Mouse (Mus musculus) forebrain, embryonic 16.5 days (tissue): ENCODE measurements around the gene Nrgn. TPM values are rescaled to one million over a fixed set of nuclear protein-coding genes. Genes with fewer than 3 reads are reported as not detected.

Source experiments
- ATAC-seq: fragments of 200-750 bp; cut with Nextera tagmentation; 2 replicates; pipeline ENCODE4 v1.8.0; 2017; ENCODE audit warnings: mild to moderate bottlenecking, moderate library complexity
- H3K27ac ChIP-seq: fragments of 300-500 bp; sonication (generic); 2 replicates; pipeline ENCODE4 v1.5.1; 2014; ENCODE audit warnings: low read length, control low read depth
- H3K27me3 ChIP-seq: fragments of 300-500 bp; sonication (generic); replicated peaks from 2 replicates; pipeline ENCODE4 v1.6.1; 2014; ENCODE audit warnings: low read length; ENCODE audit not compliant: control insufficient read depth, insufficient read depth
- H3K36me3 ChIP-seq: fragments of 300-500 bp; sonication (generic); 2 replicates; pipeline ENCODE4 v1.6.1; 2014; ENCODE audit not compliant: control insufficient read depth, insufficient read depth
- H3K4me1 ChIP-seq: fragments of 300-500 bp; sonication (generic); replicated peaks from 2 replicates; pipeline ENCODE4 v1.6.1; 2014; ENCODE audit warnings: low read length; ENCODE audit not compliant: control insufficient read depth, insufficient read depth
- H3K4me2 ChIP-seq: fragments of 300-500 bp; sonication (generic); 2 replicates; pipeline ENCODE4 v1.6.1; 2014; ENCODE audit warnings: mild to moderate bottlenecking, low read length, control low read depth
- H3K4me3 ChIP-seq: fragments of 300-500 bp; sonication (generic); replicated peaks from 2 replicates; pipeline ENCODE4 v1.5.1; 2014; ENCODE audit warnings: mild to moderate bottlenecking, low read length, control low read depth
- H3K9ac ChIP-seq: fragments of 300-500 bp; sonication (generic); replicated peaks from 2 replicates; pipeline ENCODE4 v1.6.1; 2014; ENCODE audit warnings: low read depth, low read length, control low read depth
- H3K9me3 ChIP-seq: fragments of 300-500 bp; sonication (generic); 2 replicates; pipeline ENCODE4 v1.6.1; 2016; ENCODE audit warnings: low read length; ENCODE audit not compliant: control insufficient read depth
- WGBS: fragments of 180-500 bp; shearing (Covaris S2); extraction: QIAGEN DNeasy Blood & Tissue Kit; methylation state at CpG from one replicate; pipeline ENCODE4 v1.1.7; 2014; 5-methylcytosine and 5-hydroxymethylcytosine counted together
- polyA plus RNA-seq: library from polyadenylated mRNA; unstranded; fragments of >200 nt; fragmentation: Nextera tagmentation; extraction: Ambion mirVana; gene quantifications from 2 replicates; pipeline ENCODE4 v1.2.1, GENCODE M21; 2015

Nrgn gene
- polyA plus RNA-seq, 1 experiment from 2014 or later, result 25.9 TPM

DNA sequence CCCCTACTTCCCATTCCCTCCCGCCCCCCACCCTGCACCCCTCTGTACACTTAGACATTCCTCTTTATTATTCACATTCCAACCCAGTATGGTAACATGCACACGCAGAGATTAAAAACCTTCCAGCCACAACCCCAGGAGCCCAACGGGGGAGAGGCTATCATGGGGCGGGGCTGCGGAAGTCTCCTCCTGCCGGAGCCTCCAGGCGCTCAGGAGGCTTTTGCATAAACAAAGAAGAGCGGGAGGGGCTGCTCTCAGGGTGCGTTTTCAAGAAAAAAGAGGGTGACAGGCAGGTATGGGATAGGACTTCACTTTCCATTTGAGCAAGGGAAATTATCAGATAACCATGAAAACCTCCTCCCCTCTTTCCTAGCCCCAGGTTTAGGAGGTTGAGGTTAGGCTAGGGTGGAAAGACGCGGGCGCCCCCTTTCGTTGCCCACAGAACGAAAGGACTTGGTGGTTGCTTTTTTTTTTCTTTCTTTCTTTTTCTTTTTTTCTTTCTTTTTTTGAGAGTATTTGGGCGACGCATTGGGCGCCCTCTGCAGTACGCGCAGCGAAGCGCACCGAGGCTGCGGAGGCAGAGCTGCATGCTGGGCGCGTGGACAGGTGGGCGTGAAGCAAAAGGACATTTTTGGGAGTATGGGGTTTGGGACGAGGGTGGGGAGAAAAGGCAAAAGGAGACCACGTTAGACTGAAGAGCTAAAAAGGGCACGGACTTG lies 8.1 kb downstream of the Nrgn start:
- no peaks in the 10 kb centered on the region for H3K36me3 ChIP-seq
- H3K4me1 ChIP-seq, result peaks cover 10% of the 10 kb centered on the region
- WGBS, result under 1% methylated on average over 29 of the region's 29 CpGs
- H3K4me2 ChIP-seq, result peak overlapping the region; percentile 48
- peak overlapping the region; percentile 30 for H3K4me3 ChIP-seq
- H3K27ac ChIP-seq, result no peak overlapping the region
- H3K9me3 ChIP-seq, result no peaks in the 10 kb centered on the region
- peak; percentile 47 for ATAC-seq
- H3K27me3 ChIP-seq, result peaks cover 16% of the 10 kb centered on the region
- H3K9ac ChIP-seq, result peak overlapping the region; percentile 27; the same call in 1 of the 2 replicates

DNA sequence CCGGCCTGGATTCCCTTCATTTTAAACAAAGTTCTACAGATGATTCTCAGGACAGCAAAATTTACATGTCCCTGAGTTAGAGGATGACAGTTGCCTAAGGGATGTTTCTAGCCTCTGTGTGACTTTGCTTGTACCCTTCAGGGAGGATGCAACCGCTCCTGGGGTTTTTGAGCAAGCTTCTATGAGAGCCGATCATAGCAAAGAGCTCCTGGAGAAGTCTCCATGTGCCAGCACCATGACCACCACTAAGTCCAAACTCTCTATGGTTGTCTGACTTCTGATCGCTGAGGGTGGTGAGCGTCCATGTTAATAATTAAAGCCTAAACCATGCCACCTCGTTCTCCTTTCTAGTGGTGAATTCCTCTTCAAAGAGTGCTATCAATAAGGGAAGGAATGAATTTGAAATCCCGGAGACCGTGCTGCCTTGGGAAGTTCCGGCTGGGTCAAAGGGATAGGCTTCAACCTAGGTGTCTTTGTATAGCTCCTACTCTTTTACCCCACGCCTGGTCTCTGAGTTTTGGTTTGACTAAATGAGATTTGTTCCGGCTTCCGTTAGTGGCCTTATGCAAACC lies 8.7 kb downstream of the Nrgn start:
- Histone ChIP-seq H3K27ac (no peak overlapping the region), H3K4me1 (peaks cover 10% of the 10 kb centered on the region), H3K9ac (no peak overlapping the region), H3K27me3 (peaks cover 16% of the 10 kb centered on the region; the same call in 1 of the 2 replicates), H3K4me2 (peak overlapping the region; percentile 48), H3K36me3 (no peaks in the 10 kb centered on the region), H3K9me3 (no peaks in the 10 kb centered on the region), H3K4me3 (peak overlapping the region; percentile 30)
- WGBS, result 40% methylated on average over 12 of the region's 12 CpGs
- no peak for ATAC-seq

DNA sequence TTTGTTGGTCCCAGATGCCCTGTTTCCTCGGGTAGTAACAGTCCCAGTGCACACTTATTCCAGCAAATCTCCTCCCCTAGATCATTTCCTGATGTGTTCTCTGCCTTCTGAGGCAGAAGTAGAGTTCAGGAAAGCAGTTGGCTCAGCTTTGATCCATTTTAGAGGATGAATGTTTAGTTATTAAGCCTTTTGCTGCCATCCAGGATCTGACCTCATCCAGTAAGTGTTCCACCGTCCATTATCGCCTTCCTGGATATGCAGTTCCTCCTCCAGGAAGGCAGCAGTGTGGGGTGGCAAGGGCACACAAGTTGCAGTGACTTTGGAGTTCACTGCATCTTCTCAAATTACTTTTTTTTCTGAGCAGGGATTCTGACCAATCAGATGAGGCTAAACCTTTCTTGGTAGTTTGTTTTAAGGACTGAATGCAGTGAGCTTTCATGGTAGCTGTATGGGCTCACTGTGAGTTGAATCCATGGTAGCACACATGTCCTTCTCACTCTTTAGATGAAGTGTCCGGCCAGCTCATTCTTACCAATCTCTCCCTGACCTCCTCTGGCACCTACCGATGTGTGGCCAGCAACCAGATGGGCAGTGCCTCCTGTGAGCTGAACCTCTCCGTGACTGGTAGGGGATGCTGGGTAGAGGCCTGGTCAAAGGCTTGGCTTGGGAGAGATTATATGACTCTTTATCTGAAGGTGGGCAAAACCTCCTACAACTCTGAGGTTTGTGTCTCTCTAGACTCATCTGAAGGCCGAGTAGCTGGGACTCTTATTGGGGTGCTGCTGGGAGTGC lies 10.7 kb downstream of the Nrgn start:
- WGBS, result 74% methylated on average over 7 of the region's 7 CpGs

DNA sequence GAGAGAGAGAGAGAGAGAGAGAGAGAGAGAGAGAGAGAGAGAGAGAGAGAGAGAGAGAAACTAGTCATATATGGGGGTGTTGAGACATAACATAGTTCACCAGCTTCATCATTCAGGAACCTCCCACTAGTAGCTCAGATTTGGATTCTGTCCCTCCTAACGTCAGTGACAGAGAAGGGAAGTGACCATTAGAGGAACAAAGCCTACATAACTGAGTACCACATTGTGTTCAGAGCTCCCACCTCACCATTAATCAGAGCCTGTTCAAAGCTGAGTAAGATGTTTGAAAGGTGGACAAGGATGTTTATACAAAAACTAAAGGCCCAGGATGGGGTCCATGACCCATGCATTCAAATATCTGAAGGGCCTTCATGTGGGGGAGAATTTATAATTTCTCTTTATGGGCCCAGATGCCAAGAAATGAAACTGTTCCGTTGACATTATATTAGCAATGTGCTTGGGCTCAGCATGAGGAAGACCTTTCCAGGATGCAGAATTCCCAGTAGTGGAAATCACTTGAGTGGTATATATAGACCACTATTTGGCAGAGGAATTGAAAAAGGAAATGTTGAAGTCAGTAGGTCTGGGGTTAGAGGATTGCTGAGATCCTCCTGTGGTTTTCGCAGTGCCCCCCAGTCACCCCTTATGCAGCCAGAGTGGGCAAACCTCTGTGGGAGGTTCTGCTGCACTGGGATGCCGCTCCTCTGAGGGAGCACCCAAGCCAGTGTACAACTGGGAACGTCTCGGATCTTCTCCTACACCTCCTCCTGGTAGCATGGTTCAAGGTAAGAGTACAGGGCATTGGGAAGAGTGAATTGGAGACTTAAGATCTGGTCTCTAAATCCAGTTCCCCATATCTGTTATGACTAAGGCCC lies 11.8 kb downstream of the Nrgn start:
- peaks cover 10% of the 10 kb centered on the region for H3K4me1 ChIP-seq
- no peak overlapping the region for H3K9ac ChIP-seq
- no peaks in the 10 kb centered on the region for H3K36me3 ChIP-seq
- no peak overlapping the region for H3K4me2 ChIP-seq
- no peak overlapping the region for H3K27ac ChIP-seq
- peaks cover 6% of the 10 kb centered on the region; the same call in 1 of the 2 replicates for H3K27me3 ChIP-seq
- 80% methylated on average over 6 of the region's 6 CpGs for WGBS
- no peak overlapping the region for H3K4me3 ChIP-seq
- H3K9me3 ChIP-seq, result no peaks in the 10 kb centered on the region
- no peak for ATAC-seq

More for the DNA sequence above, 10.7 kb downstream of the Nrgn start:
- Histone ChIP-seq H3K9ac (no peak overlapping the region), H3K36me3 (no peaks in the 10 kb centered on the region), H3K27me3 (peaks cover 12% of the 10 kb centered on the region; the same call in 1 of the 2 replicates), H3K9me3 (no peaks in the 10 kb centered on the region), H3K4me3 (no peak overlapping the region), H3K27ac (no peak overlapping the region), H3K4me1 (peaks cover 10% of the 10 kb centered on the region), H3K4me2 (no peak overlapping the region)
- no peak for ATAC-seq

DNA sequence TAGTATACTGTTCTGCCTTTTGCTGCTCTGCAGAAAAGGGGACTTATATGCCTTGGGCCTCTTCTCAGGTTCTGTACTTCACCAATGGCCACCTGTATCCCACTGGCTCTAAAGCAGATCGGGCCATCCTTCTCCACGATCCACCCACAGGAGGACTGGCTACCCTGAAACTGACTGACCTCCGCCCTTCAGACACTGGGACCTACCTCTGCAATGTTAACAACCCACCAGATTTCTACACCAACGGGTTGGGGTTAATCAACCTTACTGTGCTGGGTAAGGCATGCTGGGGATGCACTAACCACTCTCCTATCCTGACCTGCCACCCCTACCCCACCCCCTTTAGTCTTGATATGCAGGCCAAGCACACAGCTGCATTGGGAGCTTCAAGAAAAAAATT lies 12.5 kb downstream of the Nrgn start:
- H3K27ac ChIP-seq, result no peak overlapping the region
- ATAC-seq, result no peak
- WGBS, result 90% methylated on average over 4 of the region's 4 CpGs
- H3K36me3 ChIP-seq, result no peaks in the 10 kb centered on the region
- no peaks in the 10 kb centered on the region for H3K9me3 ChIP-seq
- no peak overlapping the region for H3K9ac ChIP-seq
- H3K4me1 ChIP-seq, result peaks cover 9% of the 10 kb centered on the region
- H3K4me3 ChIP-seq, result no peak overlapping the region
- H3K4me2 ChIP-seq, result no peak overlapping the region
- H3K27me3 ChIP-seq, result 0 out of 2 replicates have a peak, but pooled peaks cover under 1% of the 10 kb centered on the region

DNA sequence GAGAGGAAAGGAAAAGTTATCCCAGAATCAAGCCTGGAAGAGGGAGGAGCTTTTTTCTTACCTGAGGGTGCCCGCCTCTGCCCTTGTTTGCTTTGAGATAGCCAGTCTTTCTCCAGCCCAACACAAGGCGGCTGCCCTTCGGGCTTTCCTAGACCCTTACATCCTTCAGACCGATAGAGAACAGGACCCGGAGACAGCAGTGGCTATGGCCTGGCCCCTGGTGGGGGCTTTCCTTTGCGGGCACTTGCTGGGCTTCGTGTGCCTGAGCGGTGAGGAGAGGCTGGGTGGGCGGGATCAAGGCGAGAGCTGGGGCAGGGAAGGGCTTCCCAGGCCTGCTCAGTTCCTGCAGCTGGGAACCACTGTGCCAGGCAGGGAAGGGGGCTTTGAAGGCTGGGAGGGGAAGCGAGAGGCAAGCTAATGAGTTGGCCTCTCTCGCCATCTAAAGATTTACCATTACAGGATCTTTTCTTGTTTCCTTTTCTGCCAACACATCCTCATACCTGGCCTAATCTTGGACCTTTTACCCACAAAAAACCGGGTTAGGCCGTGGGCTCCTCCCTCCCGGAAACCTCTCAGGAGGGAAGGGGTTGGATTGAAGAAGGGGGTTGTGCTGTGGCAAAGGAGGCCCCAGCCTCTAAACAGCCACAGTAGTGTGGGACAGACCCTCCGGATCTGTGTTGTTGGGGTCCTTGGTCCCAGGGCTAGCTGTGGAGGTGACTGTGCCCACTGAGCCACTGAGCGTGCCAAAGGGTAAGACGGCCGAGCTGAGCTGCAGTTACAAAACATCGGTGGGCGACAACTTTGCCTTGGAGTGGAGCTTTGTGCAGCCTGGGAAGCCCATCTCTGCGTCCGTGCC lies 13.3 kb downstream of the Nrgn start, which contains the start of gene Vsig2:
TSS of gene Vsig2 (plus strand) at position 86 of the 856 bp plus-strand sequence.
- no peak within 1 kb of the TSS for H3K9ac ChIP-seq
- no peak for ATAC-seq
- 55% methylated on average over 23 of the region's 23 CpGs for WGBS
- no peak within 1 kb of the TSS for H3K27ac ChIP-seq
- peaks cover 2% of the 10 kb centered on the region; the same call in 1 of the 2 replicates for H3K4me1 ChIP-seq
- no peaks in the 10 kb centered on the region for H3K36me3 ChIP-seq
- H3K4me2 ChIP-seq, result no peak within 1 kb of the TSS
- no peaks in the 10 kb centered on the region for H3K9me3 ChIP-seq
- no peak within 1 kb of the TSS for H3K4me3 ChIP-seq
- no peaks in the 10 kb centered on the region for H3K27me3 ChIP-seq

DNA sequence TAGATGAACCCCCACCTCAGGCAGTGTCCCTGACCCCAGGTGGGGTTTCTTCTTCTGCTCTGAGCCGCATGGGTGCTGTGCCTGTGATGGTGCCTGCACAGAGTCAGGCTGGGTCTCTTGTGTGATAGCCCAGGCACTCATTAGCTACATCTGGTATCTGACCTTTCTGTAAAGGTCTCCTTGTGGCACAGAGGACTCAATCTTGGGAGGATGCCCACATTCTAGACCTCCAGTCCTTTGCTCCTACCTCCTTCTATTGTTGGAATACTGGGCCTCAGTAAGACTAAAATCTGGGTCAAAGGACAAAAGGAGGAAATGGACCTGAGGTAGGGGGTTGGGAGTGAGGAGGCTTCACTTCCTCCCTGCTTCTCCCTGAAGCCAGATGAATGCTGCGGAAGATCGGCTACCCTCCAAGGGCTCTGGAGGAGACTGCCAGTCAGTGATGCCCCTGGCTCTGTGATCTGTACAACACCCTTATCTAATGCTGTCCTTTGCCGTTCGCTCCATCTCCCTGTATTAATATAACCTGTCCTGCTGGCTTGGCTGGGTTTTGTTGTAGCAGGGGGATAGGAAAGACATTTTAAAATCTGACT lies 14.9 kb downstream of the Nrgn start:
- no peaks in the 10 kb centered on the region for H3K9me3 ChIP-seq
- no peaks in the 10 kb centered on the region for H3K27me3 ChIP-seq
- H3K4me3 ChIP-seq, result no peak overlapping the region
- H3K4me2 ChIP-seq, result no peak overlapping the region
- no peak overlapping the region for H3K9ac ChIP-seq
- H3K27ac ChIP-seq, result no peak overlapping the region
- no peaks in the 10 kb centered on the region for H3K4me1 ChIP-seq
- WGBS, result 84% methylated on average over 5 of the region's 5 CpGs
- H3K36me3 ChIP-seq, result no peaks in the 10 kb centered on the region
- no peak for ATAC-seq

DNA sequence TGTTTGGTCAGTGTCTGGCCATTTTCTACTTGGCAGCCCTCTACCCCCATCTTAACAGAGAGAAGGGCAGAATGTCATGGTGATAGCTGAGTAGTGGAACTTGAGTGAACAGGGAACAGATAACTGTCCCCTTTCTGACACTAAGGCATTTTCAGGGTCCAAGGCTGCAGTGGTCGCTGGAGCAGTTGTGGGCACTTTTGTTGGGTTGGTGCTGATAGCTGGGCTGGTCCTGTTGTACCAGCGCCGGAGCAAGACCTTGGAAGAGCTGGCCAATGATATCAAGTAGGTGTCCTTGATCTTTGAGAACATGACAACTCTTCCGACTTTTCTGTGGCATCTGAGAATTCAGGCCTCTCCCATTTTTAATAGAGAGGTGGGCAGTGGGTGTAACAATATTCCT lies 15.9 kb downstream of the Nrgn start:
- WGBS, result 87% methylated on average over 4 of the region's 4 CpGs
- H3K27me3 ChIP-seq, result no peaks in the 10 kb centered on the region
- no peak overlapping the region for H3K4me2 ChIP-seq
- H3K36me3 ChIP-seq, result no peaks in the 10 kb centered on the region
- no peaks in the 10 kb centered on the region for H3K4me1 ChIP-seq
- ATAC-seq, result no peak
- no peak overlapping the region for H3K4me3 ChIP-seq
- no peak overlapping the region for H3K9ac ChIP-seq
- no peaks in the 10 kb centered on the region for H3K9me3 ChIP-seq
- H3K27ac ChIP-seq, result no peak overlapping the region
